Mouse (Mus musculus): ENCODE measurements around the gene Hs3st2. TPM values are rescaled to one million over a fixed set of nuclear protein-coding genes. Genes with fewer than 3 reads are reported as not detected.
"Not testable (repeated sequence)": the region's sequence is repeated elsewhere in the genome, so short reads cannot be mapped to it uniquely, and the experiment has no call there.

Hs3st2 gene
- 0.05 TPM in 1 of 2 replicates, not detected in the other for polyA plus RNA-seq (2012; rRNA removed)

- DNase-seq (ENCODE audit: low read depth), result no peak
These were observed at the start of gene Hs3st2 for GRCm38 (mm10) chr7:121391225-121391983. Hs3st2 (plus strand) TSS chr7:121391859.

DNA sequence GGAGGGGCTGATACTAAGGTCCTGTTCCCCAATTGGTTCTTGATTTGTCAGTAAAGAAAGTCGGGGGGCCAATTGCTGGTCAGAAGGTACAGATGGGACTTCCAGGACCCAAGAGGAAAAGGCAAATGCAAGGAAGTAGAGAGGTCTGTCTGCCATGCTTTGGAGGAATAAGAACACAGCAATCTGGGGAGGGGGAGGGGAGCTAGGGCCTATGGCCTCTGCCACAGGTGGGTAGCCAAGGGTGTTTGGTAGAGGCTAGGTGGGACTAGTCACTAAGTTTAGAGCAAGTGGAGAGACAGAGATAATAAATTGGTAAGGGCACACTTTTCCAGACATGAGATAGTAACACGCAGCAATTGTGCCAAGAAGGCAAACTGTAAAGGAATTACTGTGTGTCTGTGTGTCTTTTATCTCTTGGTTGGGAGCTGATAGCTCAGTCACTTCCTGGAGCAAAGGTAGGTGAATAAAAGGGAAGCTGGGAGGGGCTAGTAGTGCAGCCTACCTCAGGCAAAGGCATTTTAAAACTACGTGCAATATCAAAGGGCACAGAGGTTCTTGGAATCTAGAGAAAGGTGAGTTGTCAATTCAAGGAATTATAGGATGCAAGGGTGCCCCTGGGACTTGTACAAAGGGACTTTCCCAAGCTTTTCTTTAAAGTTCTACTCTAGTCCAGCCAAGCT, 43.2 kb upstream of the Hs3st2 start:
- no peak for DNase-seq (ENCODE audit: low read depth)

- no peak for DNase-seq (ENCODE audit: low read depth)
These were observed 40.0 kb upstream of the Hs3st2 start for GRCm38 (mm10) chr7:121351688-121352087.

DNA sequence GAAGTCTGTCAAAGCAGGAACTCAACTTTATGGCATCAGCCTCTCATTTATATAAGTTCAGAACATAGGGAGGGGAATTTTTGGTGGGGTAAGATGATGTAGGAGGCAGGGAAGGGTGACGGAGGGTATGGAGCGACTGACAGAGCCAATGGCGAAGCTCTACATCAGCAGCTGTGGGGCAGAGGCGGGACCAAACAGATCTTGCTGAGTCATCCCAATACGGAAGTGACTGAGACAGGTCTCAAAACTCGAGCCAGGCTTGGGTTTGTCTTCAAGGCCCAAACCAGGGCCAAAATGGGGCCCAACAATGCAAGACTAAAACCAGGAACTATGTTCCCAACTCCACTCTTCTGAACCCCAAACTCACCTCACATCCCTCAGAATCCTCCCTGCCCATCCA, 30.2 kb upstream of the Hs3st2 start:
- DNase-seq (ENCODE audit: low read depth), result not testable (repeated sequence)

DNA sequence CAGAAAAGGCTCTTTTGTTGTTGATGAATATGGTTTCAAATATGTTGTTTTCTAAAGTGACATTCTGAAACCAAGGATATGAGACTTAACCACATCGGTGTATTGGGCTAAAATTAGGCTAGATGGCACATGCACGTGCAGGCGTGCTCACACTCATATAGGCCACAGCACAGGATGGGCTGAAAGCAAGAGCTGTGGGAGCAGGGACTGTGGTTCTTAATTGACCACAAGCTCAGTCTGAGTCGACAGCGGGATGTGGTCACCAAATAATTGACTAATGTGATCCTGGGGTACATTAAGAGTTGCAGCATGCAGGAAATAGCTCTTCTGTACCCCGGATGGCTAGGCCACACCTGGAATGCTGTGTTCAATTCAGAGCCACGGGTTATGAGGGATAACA, 26.1 kb upstream of the Hs3st2 start:
- DNase-seq (ENCODE audit: low read depth), result no peak

GRCm38 (mm10) chr7:121367185-121367584, 24.5 kb upstream of the Hs3st2 start:
- no peak for DNase-seq (ENCODE audit: low read depth)

- DNase-seq (ENCODE audit: low read depth), result no peak
These were observed 19.7 kb upstream of the Hs3st2 start for GRCm38 (mm10) chr7:121371990-121372389.

GRCm38 (mm10) chr7:121375456-121375855, 16.2 kb upstream of the Hs3st2 start:
- DNase-seq (ENCODE audit: low read depth), result no peak

- no peak for DNase-seq (ENCODE audit: low read depth)
These were observed 12.7 kb upstream of the Hs3st2 start for GRCm38 (mm10) chr7:121378942-121379341.

DNA sequence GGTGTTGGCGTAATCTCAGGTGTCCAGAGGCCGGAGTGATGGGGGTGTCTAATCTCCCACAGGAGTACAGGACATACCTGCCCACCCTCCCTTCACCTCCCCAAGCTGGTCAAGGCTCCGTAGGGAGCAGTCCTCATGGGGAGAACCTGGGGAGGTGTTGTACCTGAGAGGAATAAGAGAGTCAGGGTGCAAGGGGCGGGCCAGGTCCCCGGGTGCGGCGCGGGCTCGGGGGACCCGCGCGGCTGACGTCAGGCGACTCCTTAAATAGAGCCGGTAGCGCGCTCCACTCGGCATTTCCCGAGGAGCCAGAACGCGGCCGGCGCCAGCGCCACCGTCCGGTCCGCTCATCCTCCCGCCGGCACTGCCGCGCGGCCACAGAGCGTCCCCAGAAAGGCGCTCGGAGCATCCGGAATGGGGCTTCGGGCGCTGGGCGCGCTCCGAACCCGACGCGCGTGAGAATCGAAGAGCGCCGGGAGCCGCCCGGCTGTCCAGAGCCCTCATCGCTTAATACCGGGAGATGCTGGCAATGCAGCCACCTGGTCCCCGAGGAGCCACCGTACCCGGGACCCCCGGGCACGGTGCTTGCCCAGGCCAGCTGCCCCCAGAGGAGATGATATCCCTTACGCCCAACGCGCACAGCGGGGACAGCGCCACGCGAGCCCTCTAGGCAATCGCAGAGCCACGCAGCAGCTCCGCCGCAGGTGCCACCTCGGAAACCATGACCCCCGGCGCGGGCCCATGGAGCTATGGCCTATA, 503 bp downstream of the Hs3st2 start:
- no peak for DNase-seq (ENCODE audit: low read depth)

- no peak for DNase-seq (ENCODE audit: low read depth)
These were observed 1.0 kb downstream of the Hs3st2 start for GRCm38 (mm10) chr7:121392740-121392993.

DNA sequence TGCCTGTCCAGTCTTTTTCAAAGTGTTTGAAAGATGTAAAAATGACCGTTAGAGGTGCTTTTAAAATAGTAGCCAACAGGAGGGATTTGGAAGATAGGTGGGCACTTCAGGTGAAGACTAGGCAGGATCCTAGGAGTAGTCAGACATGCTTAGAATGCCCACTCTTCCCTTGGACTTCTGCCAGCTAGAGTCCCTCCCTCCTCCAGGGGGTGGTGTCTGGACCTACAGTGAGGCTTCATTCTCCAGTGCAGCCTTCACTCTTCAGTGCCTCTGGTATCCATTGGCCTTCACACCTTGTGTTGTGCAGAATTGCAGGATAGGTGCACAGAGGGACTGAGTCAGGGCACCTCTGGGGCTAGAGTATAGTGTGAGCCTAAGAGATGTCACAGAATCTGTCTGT, 2.2 kb downstream of the Hs3st2 start:
- no peak for DNase-seq (ENCODE audit: low read depth)

GRCm38 (mm10) chr7:121394875-121395274, 3.2 kb downstream of the Hs3st2 start:
- no peak for DNase-seq (ENCODE audit: low read depth)

DNA sequence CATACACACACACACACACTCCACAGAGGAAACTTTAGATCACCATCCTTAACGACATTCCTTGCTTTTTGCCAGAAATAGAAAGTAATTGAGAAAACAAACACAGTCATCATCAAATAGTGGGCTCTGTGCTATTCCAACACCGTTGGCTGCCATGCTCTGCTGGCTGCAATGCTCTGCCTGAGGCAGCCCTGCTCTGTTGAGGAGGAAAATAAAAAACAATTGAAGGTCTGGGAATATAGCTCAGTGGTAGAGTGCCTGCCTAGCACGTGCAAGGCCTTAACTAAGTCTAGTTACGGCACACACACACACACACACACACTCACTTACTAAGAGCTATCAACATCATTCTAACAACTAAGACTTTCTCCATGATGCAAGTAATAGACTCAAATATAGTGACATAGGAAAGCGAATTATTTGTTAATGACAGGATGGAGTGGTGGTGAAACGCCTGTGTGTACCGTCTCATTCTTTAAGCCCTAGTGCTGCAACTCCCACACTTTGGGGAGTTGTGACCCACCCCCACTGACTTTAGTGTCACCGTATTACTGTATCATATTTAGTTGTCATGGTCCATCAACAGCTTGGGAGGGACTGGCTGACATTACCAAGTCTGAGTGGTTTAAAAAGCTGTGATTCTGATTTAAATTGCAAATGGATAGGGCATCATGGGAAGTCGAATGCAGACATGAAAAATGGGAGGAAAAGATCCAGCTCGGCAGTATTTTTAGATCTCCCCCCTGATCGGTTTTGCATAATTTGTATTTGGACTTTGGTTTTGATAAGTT, 19.3 kb downstream of the Hs3st2 start:
- DNase-seq (ENCODE audit: low read depth), result no peak

- DNase-seq (ENCODE audit: low read depth), result no peak
These were observed 19.8 kb downstream of the Hs3st2 start for GRCm38 (mm10) chr7:121411507-121411898.

GRCm38 (mm10) chr7:121436884-121437283, 45.2 kb downstream of the Hs3st2 start:
- DNase-seq (ENCODE audit: low read depth), result no peak

DNA sequence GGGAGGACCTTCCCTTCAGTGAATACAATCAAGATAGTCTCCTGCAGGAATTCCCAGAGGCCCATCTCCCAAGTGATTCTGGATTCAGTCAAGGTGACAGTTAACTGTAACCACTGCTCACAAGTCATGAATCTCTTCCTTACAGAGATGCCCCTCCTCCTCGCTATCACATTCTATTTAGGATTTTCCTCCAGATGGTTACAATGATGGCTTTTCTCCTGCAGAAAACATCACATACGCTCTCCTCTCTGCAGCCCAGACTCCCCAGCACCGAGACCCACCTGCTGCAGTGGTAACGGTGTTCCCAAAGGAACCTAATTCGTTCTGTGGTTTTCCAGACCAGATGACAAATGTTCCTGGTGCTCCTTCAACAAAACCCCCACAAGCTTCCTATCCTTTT, 49.5 kb downstream of the Hs3st2 start:
- no peak for DNase-seq (ENCODE audit: low read depth)

DNA sequence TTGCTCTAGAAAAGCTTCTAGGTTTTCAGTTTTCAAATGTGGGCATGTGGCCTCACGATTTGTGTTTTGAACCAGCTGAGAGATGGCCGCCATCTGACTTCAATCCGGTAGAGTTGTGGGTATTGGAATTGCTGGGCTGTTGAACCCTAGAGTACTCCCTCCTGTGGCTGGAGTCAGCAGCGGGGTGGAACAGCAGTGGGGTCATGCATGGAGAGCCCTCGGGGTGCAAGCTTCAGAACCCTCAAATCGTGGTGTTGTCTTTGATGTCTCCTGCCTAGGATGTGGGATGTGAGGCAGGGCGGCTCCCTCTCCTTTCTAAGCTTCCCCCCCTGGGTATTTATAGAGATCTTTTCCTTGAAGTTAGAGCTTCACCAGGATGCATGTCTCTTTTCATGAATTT, 52.7 kb downstream of the Hs3st2 start:
- no peak for DNase-seq (ENCODE audit: low read depth)

DNA sequence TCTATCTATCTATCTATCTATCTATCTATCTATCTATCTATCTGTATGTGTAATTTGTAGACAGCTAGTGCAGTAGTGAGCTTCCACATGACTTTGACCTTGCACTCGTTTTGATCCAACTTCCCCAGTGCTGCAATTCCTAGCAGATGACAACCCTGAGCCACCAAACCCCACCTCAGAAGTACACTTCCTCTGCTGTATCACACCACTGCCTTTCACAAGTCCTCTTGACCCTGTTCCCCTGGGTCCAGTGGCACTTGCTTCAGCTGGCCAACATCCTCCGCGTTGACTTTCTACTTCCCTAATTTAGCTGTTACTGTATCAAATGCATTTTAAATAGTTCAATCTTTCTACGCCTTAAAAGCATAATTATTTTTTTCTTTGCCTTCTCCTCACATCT, 54.6 kb downstream of the Hs3st2 start:
- no peak for DNase-seq (ENCODE audit: low read depth)

- no peak for DNase-seq (ENCODE audit: low read depth)
These were observed 59.5 kb downstream of the Hs3st2 start for GRCm38 (mm10) chr7:121450951-121451843.

GRCm38 (mm10) chr7:121456716-121457115, 65.1 kb downstream of the Hs3st2 start:
- no peak for DNase-seq (ENCODE audit: low read depth)
